Mouse (Mus musculus) midbrain, embryonic 12.5 days (tissue): ENCODE measurements at regions not wholly inside any gene's neighbourhood (a gene's known extent, or its start where the extent isn't known, plus 50 kb on each side); places are given as distances from the start of the nearest gene placed in this dataset.

Source experiments
- ATAC-seq: fragments of 200-750 bp; cut with Nextera tagmentation; 2 replicates; pipeline ENCODE4 v1.8.0; 2017; ENCODE audit warnings: low read depth, moderate TSS enrichment, moderate library complexity; ENCODE audit not compliant: low FRiP score
- H3K27ac ChIP-seq: fragments of 300-500 bp; sonication (generic); replicated peaks from 2 replicates; pipeline ENCODE4 v1.5.1; 2016; ENCODE audit warnings: mild to moderate bottlenecking
- H3K27me3 ChIP-seq: fragments of 300-500 bp; sonication (generic); 2 replicates; pipeline ENCODE4 v1.6.1; 2016; ENCODE audit warnings: mild to moderate bottlenecking
- H3K36me3 ChIP-seq: fragments of 300-500 bp; sonication (generic); 2 replicates; pipeline ENCODE4 v1.6.1; 2016
- H3K4me1 ChIP-seq: fragments of 300-500 bp; sonication (generic); 2 replicates; pipeline ENCODE4 v1.6.1; 2016
- H3K4me2 ChIP-seq: fragments of 300-500 bp; sonication (generic); replicated peaks from 2 replicates; pipeline ENCODE4 v1.6.1; 2016; ENCODE audit warnings: mild to moderate bottlenecking, moderate library complexity
- H3K4me3 ChIP-seq: fragments of 300-500 bp; sonication (generic); 2 replicates; pipeline ENCODE4 v1.5.1; 2016; ENCODE audit warnings: mild to moderate bottlenecking
- H3K9ac ChIP-seq: fragments of 300-500 bp; sonication (generic); replicated peaks from 2 replicates; pipeline ENCODE4 v1.6.1; 2016; ENCODE audit warnings: mild to moderate bottlenecking, moderate library complexity
- H3K9me3 ChIP-seq: fragments of 300-500 bp; sonication (generic); 2 replicates; pipeline ENCODE4 v1.6.1; 2016; ENCODE audit warnings: mild to moderate bottlenecking
- WGBS: fragments of 180-500 bp; shearing (Covaris S2); methylation state at CpG from one replicate; pipeline ENCODE4 v1.1.7; 2016; 5-methylcytosine and 5-hydroxymethylcytosine counted together

- Histone ChIP-seq H3K4me3 (no peak overlapping the region), H3K4me1 (no peaks in the 10 kb centered on the region), H3K9ac (no peak overlapping the region), H3K36me3 (no peaks in the 10 kb centered on the region), H3K4me2 (no peak overlapping the region), H3K27me3 (no peaks in the 10 kb centered on the region), H3K9me3 (no peaks in the 10 kb centered on the region), H3K27ac (no peak overlapping the region)
- 90% methylated on average over 1 of the region's 1 CpGs for WGBS
- no peak for ATAC-seq
These were observed 367.9 kb downstream of the Ets1 start for GRCm38 (mm10) chr9:33003880-33004279.

GRCm38 (mm10) chr9:33004536-33004935, 368.5 kb downstream of the Ets1 start:
- Histone ChIP-seq H3K9me3 (no peaks in the 10 kb centered on the region), H3K4me1 (no peaks in the 10 kb centered on the region), H3K4me3 (no peak overlapping the region), H3K27ac (no peak overlapping the region), H3K4me2 (no peak overlapping the region), H3K36me3 (no peaks in the 10 kb centered on the region), H3K9ac (no peak overlapping the region), H3K27me3 (no peaks in the 10 kb centered on the region)
- no peak for ATAC-seq
- WGBS = 94% methylated on average over 3 of the region's 3 CpGs

GRCm38 (mm10) chr9:33007456-33008063, 371.5 kb downstream of the Ets1 start:
- Histone ChIP-seq H3K36me3 (no peaks in the 10 kb centered on the region), H3K27ac (no peak overlapping the region), H3K9me3 (no peaks in the 10 kb centered on the region), H3K4me3 (no peak overlapping the region), H3K4me2 (no peak overlapping the region), H3K27me3 (no peaks in the 10 kb centered on the region), H3K9ac (no peak overlapping the region), H3K4me1 (no peaks in the 10 kb centered on the region)
- no peak for ATAC-seq
- WGBS = 81% methylated on average over 3 of the region's 3 CpGs

GRCm38 (mm10) chr9:33011241-33011640, 375.2 kb downstream of the Ets1 start:
- Histone ChIP-seq H3K36me3 (no peaks in the 10 kb centered on the region), H3K9ac (no peak overlapping the region), H3K4me2 (no peak overlapping the region), H3K4me1 (no peaks in the 10 kb centered on the region), H3K27ac (no peak overlapping the region), H3K9me3 (no peaks in the 10 kb centered on the region), H3K4me3 (no peak overlapping the region), H3K27me3 (no peaks in the 10 kb centered on the region)
- ATAC-seq = no peak

- no peaks in the 10 kb centered on the region for H3K4me1 ChIP-seq
- ATAC-seq = no peak
- no peaks in the 10 kb centered on the region for H3K36me3 ChIP-seq
- H3K4me3 ChIP-seq = no peak overlapping the region
- no peak overlapping the region for H3K4me2 ChIP-seq
- H3K9ac ChIP-seq = no peak overlapping the region
- WGBS = 79% methylated on average over 3 of the region's 3 CpGs
- H3K9me3 ChIP-seq = no peaks in the 10 kb centered on the region
- no peak overlapping the region for H3K27ac ChIP-seq
- no peaks in the 10 kb centered on the region for H3K27me3 ChIP-seq
These were observed 399.4 kb downstream of the Ets1 start for GRCm38 (mm10) chr9:33035401-33035800.

GRCm38 (mm10) chr9:33039221-33039790, 403.3 kb downstream of the Ets1 start:
- 71% methylated on average over 4 of the region's 4 CpGs for WGBS
- Histone ChIP-seq H3K36me3 (no peaks in the 10 kb centered on the region), H3K9ac (no peak overlapping the region), H3K27ac (no peak overlapping the region), H3K4me1 (no peaks in the 10 kb centered on the region), H3K9me3 (no peaks in the 10 kb centered on the region), H3K4me2 (no peak overlapping the region), H3K4me3 (no peak overlapping the region), H3K27me3 (no peaks in the 10 kb centered on the region)
- no peak for ATAC-seq

GRCm38 (mm10) chr9:33050789-33051188, 414.8 kb downstream of the Ets1 start:
- no peak overlapping the region for H3K4me2 ChIP-seq
- H3K4me1 ChIP-seq = no peaks in the 10 kb centered on the region
- no peak overlapping the region for H3K27ac ChIP-seq
- H3K9me3 ChIP-seq = no peaks in the 10 kb centered on the region
- no peak overlapping the region for H3K4me3 ChIP-seq
- ATAC-seq = no peak
- 85% methylated on average over 4 of the region's 4 CpGs for WGBS
- no peaks in the 10 kb centered on the region for H3K36me3 ChIP-seq
- H3K27me3 ChIP-seq = no peaks in the 10 kb centered on the region
- no peak overlapping the region for H3K9ac ChIP-seq

- peaks cover 13% of the 10 kb centered on the region for H3K4me1 ChIP-seq
- H3K4me3 ChIP-seq = no peak overlapping the region
- 84% methylated on average over 6 of the region's 6 CpGs for WGBS
- H3K9ac ChIP-seq = no peak overlapping the region
- H3K36me3 ChIP-seq = no peaks in the 10 kb centered on the region
- H3K4me2 ChIP-seq = no peak overlapping the region
- H3K9me3 ChIP-seq = no peaks in the 10 kb centered on the region
- no peak overlapping the region for H3K27ac ChIP-seq
- no peak for ATAC-seq
- H3K27me3 ChIP-seq = peaks cover 15% of the 10 kb centered on the region; the same call in 1 of the 2 replicates
These were observed 424.7 kb downstream of the Ets1 start for GRCm38 (mm10) chr9:33060636-33061264.

GRCm38 (mm10) chr9:33062476-33062875, 426.5 kb downstream of the Ets1 start:
- Histone ChIP-seq H3K9ac (no peak overlapping the region), H3K4me3 (no peak overlapping the region), H3K9me3 (no peaks in the 10 kb centered on the region), H3K4me1 (peaks cover 13% of the 10 kb centered on the region), H3K27me3 (peaks cover 15% of the 10 kb centered on the region; the same call in 1 of the 2 replicates), H3K4me2 (no peak overlapping the region), H3K36me3 (no peaks in the 10 kb centered on the region), H3K27ac (no peak overlapping the region)
- 10% methylated on average over 4 of the region's 4 CpGs for WGBS
- ATAC-seq = peak; percentile 97

GRCm38 (mm10) chr9:33065331-33065730, 429.3 kb downstream of the Ets1 start:
- H3K27me3 ChIP-seq = peaks cover 10% of the 10 kb centered on the region; the same call in 1 of the 2 replicates
- H3K27ac ChIP-seq = no peak overlapping the region
- WGBS = 83% methylated on average over 3 of the region's 3 CpGs

GRCm38 (mm10) chr9:33067521-33067920, 431.5 kb downstream of the Ets1 start:
- no peak overlapping the region for H3K9ac ChIP-seq
- no peak overlapping the region for H3K4me2 ChIP-seq
- H3K4me1 ChIP-seq = peaks cover 6% of the 10 kb centered on the region
- no peak overlapping the region for H3K4me3 ChIP-seq
- no peak overlapping the region for H3K27ac ChIP-seq
- H3K9me3 ChIP-seq = no peaks in the 10 kb centered on the region
- 89% methylated on average over 1 of the region's 1 CpGs for WGBS
- no peak for ATAC-seq
- peaks cover 4% of the 10 kb centered on the region; the same call in 1 of the 2 replicates for H3K27me3 ChIP-seq
- H3K36me3 ChIP-seq = no peaks in the 10 kb centered on the region

More at GRCm38 (mm10) chr9:33065331-33065730, 429.3 kb downstream of the Ets1 start:
- ATAC-seq = no peak
- no peak overlapping the region for H3K9ac ChIP-seq
- H3K9me3 ChIP-seq = no peaks in the 10 kb centered on the region
- H3K36me3 ChIP-seq = no peaks in the 10 kb centered on the region
- no peak overlapping the region for H3K4me3 ChIP-seq
- no peak overlapping the region for H3K4me2 ChIP-seq
- peaks cover 13% of the 10 kb centered on the region for H3K4me1 ChIP-seq

GRCm38 (mm10) chr9:33070116-33070515, 434.1 kb downstream of the Ets1 start:
- H3K4me2 ChIP-seq = no peak overlapping the region
- H3K4me1 ChIP-seq = no peaks in the 10 kb centered on the region
- H3K27me3 ChIP-seq = no peaks in the 10 kb centered on the region
- 77% methylated on average over 3 of the region's 3 CpGs for WGBS
- no peak overlapping the region for H3K27ac ChIP-seq
- H3K4me3 ChIP-seq = no peak overlapping the region
- no peaks in the 10 kb centered on the region for H3K36me3 ChIP-seq
- H3K9ac ChIP-seq = no peak overlapping the region
- H3K9me3 ChIP-seq = 0 out of 2 replicates have a peak, but pooled peaks cover 6% of the 10 kb centered on the region
- ATAC-seq = no peak
